Mouse (Mus musculus): Measurements from ENCODE around the gene Casp8.

DNA sequence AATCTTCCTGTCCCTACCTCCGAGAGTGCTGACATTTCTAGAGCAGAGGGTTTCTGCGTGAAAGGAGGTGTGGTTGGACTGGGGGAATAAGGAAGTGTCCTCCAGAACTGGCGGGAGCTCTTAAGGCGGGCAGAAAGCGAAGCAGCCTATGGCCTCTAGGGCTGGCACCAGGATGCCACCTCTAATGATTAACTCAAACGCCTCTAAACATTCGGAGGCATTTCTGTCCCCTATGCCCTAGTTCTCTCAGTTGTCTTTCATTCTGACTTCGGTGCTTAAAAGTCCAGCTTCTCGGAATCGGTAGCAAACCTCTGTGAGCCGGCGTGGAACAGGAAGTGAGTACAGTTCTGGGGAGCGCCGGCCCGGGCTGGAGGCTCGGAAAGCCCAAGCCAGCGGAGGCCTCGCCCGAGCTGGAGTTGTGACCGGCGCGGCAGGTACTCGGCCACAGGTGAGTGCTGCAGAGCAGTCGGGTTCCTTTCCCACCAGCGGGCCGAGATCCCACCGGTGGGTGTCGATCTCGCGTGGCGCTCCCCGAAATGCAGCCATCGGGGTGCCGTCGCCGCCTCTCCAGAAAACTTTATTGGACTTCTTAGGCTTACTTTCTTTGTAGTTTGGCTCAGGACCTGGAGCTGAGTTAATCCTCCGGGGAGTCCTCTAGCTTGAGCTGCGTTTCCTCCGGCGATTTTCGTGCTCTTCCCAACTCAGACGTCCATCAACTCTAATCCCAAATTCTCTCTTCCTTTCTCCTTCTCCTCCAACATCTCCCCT, at the start of gene Casp8:
- TF ChIP-seq EP300 (IDR thresholded peaks at IDR 0.05) (0 out of 2 replicates have a peak, but pooled peaks have one; percentile 19), CTCF (IDR thresholded peaks at IDR 0.05) (0 out of 2 replicates have a peak, but pooled peaks have one; percentile 24)

All from lung, postnatal 0 days (tissue).